Mouse (Mus musculus) right cerebral cortex, adult 18-20 months (tissue): ENCODE measurements at regions not wholly inside any gene's neighbourhood (a gene's known extent, or its start where the extent isn't known, plus 50 kb on each side); places are given as distances from the start of the nearest gene placed in this dataset.

Source experiments
- DNase-seq: peaks from one replicate; pipeline ENCODE4 v3.0.0; 2022; ENCODE audit warnings: mixed read lengths

GRCm38 (mm10) chr8:91866076-91866475 is 64.2 kb upstream of the Irx3 start:
- no peak for DNase-seq

- DNase-seq = no peak
Observed at GRCm38 (mm10) chr8:91865361-91865760, 63.5 kb upstream of the Irx3 start.

- no peak for DNase-seq
Observed at GRCm38 (mm10) chr8:91863505-91863904, 61.6 kb upstream of the Irx3 start.

GRCm38 (mm10) chr8:91855881-91856280 is 54.0 kb upstream of the Irx3 start:
- DNase-seq = no peak

GRCm38 (mm10) chr8:91854369-91854768 is 52.5 kb upstream of the Irx3 start:
- no peak for DNase-seq

GRCm38 (mm10) chr8:91853803-91854202 is 51.9 kb upstream of the Irx3 start:
- DNase-seq = no peak

- DNase-seq = no peak
Observed at GRCm38 (mm10) chr8:91853336-91853735, 51.5 kb upstream of the Irx3 start.
